Mouse (Mus musculus) heart, embryonic 16.5 days (tissue): ENCODE results near the gene Myh7b. TPM values are rescaled to one million over a fixed set of nuclear protein-coding genes. Genes with fewer than 3 reads are reported as not detected.

ENCODE experiments used
- ATAC-seq: fragments of 200-750 bp; cut with Nextera tagmentation; replicated peaks from 2 replicates; pipeline ENCODE4 v1.8.0; 2017; ENCODE audit warnings: moderate number of reproducible peaks; ENCODE audit not compliant: insufficient read depth, low FRiP score; ENCODE audit errors: extremely low read depth
- H3K27ac ChIP-seq: fragments of 300-500 bp; sonication (generic); 2 replicates; pipeline ENCODE4 v1.5.1; 2014; ENCODE audit warnings: mild to moderate bottlenecking, low read length, control low read depth, moderate library complexity
- H3K27me3 ChIP-seq: fragments of 300-500 bp; sonication (generic); 2 replicates; pipeline ENCODE4 v1.6.1; 2014; ENCODE audit warnings: low read length, mixed read lengths; ENCODE audit not compliant: control insufficient read depth, insufficient read depth
- H3K36me3 ChIP-seq: fragments of 300-500 bp; sonication (generic); 2 replicates; pipeline ENCODE4 v1.6.1; 2014; ENCODE audit not compliant: control insufficient read depth, insufficient read depth
- H3K4me1 ChIP-seq: fragments of 300-500 bp; sonication (generic); 2 replicates; pipeline ENCODE4 v1.6.1; 2014; ENCODE audit warnings: low read length, mixed read lengths; ENCODE audit not compliant: control insufficient read depth, insufficient read depth
- H3K4me2 ChIP-seq: fragments of 300-500 bp; sonication (generic); 2 replicates; pipeline ENCODE4 v1.6.1; 2014; ENCODE audit warnings: low read depth, mild to moderate bottlenecking, control low read depth, low read length
- H3K4me3 ChIP-seq: fragments of 300-500 bp; sonication (generic); 2 replicates; pipeline ENCODE4 v1.5.1; 2014; ENCODE audit warnings: mild to moderate bottlenecking, control low read depth, low read length
- H3K9ac ChIP-seq: fragments of 300-500 bp; sonication (generic); 2 replicates; pipeline ENCODE4 v1.6.1; 2014; ENCODE audit warnings: low read length, control low read depth
- H3K9me3 ChIP-seq: fragments of 300-500 bp; sonication (generic); replicated peaks from 2 replicates; pipeline ENCODE4 v1.6.1; 2016; ENCODE audit warnings: low read length; ENCODE audit not compliant: control insufficient read depth
- WGBS: fragments of 180-500 bp; shearing (Covaris S2); extraction: QIAGEN DNeasy Blood & Tissue Kit; methylation state at CpG from one replicate; pipeline ENCODE4 v1.1.7; 2014; 5-methylcytosine and 5-hydroxymethylcytosine counted together
- polyA plus RNA-seq: library from polyadenylated mRNA; unstranded; fragments of >200 nt; fragmentation: Nextera tagmentation; extraction: Ambion mirVana; gene quantifications from 2 replicates; pipeline ENCODE4 v1.2.1, GENCODE M21; 2015

Gene Myh7b
- polyA plus RNA-seq, 1 experiment from 2014 or later = 22.4 TPM

GRCm38 (mm10) chr2:155580331-155580730 lies 30.7 kb upstream of the Myh7b start:
- H3K27me3 ChIP-seq = no peaks in the 10 kb centered on the region
- H3K4me2 ChIP-seq = no peak overlapping the region
- H3K4me1 ChIP-seq = no peaks in the 10 kb centered on the region
- no peak overlapping the region for H3K9ac ChIP-seq
- WGBS = 87% methylated on average over 3 of the region's 3 CpGs
- ATAC-seq = no peak
- 0 out of 2 replicates have a peak, but pooled peaks cover 2% of the 10 kb centered on the region for H3K36me3 ChIP-seq
- H3K27ac ChIP-seq = no peak overlapping the region
- H3K9me3 ChIP-seq = no peaks in the 10 kb centered on the region
- no peak overlapping the region for H3K4me3 ChIP-seq

- Histone ChIP-seq H3K4me3 (no peak overlapping the region), H3K9me3 (no peaks in the 10 kb centered on the region), H3K27me3 (no peaks in the 10 kb centered on the region), H3K4me1 (no peaks in the 10 kb centered on the region), H3K4me2 (no peak overlapping the region), H3K9ac (no peak overlapping the region), H3K27ac (no peak overlapping the region), H3K36me3 (no peaks in the 10 kb centered on the region)
- no peak for ATAC-seq
- WGBS = 71% methylated on average over 4 of the region's 4 CpGs
Observed at GRCm38 (mm10) chr2:155582384-155582995, 28.5 kb upstream of the Myh7b start.

- H3K9me3 ChIP-seq = no peaks in the 10 kb centered on the region
- H3K4me1 ChIP-seq = no peaks in the 10 kb centered on the region
- no peak overlapping the region for H3K27ac ChIP-seq
- no peak overlapping the region for H3K9ac ChIP-seq
- H3K36me3 ChIP-seq = no peaks in the 10 kb centered on the region
- no peak overlapping the region for H3K4me2 ChIP-seq
- H3K4me3 ChIP-seq = no peak overlapping the region
- WGBS = 86% methylated on average over 5 of the region's 5 CpGs
- no peak for ATAC-seq
- H3K27me3 ChIP-seq = no peaks in the 10 kb centered on the region
Observed at GRCm38 (mm10) chr2:155582996-155583395, 28.0 kb upstream of the Myh7b start.

- Histone ChIP-seq H3K9me3 (no peaks in the 10 kb centered on the region), H3K4me2 (no peak overlapping the region), H3K4me3 (no peak overlapping the region), H3K4me1 (no peaks in the 10 kb centered on the region), H3K9ac (no peak overlapping the region), H3K36me3 (no peaks in the 10 kb centered on the region), H3K27ac (no peak overlapping the region), H3K27me3 (no peaks in the 10 kb centered on the region)
- ATAC-seq = no peak
- 50% methylated on average over 5 of the region's 5 CpGs for WGBS
Observed at GRCm38 (mm10) chr2:155583927-155584530, 27.0 kb upstream of the Myh7b start.

- Histone ChIP-seq H3K27me3 (no peaks in the 10 kb centered on the region), H3K4me3 (no peak overlapping the region), H3K9ac (no peak overlapping the region), H3K4me1 (no peaks in the 10 kb centered on the region), H3K27ac (no peak overlapping the region), H3K36me3 (no peaks in the 10 kb centered on the region), H3K4me2 (no peak overlapping the region), H3K9me3 (no peaks in the 10 kb centered on the region)
- ATAC-seq = no peak
- 84% methylated on average over 9 of the region's 9 CpGs for WGBS
Observed at GRCm38 (mm10) chr2:155585082-155585481, 25.9 kb upstream of the Myh7b start.

GRCm38 (mm10) chr2:155585486-155585885 lies 25.5 kb upstream of the Myh7b start:
- H3K4me2 ChIP-seq = no peak overlapping the region
- no peak overlapping the region for H3K9ac ChIP-seq
- ATAC-seq = no peak
- H3K27ac ChIP-seq = no peak overlapping the region
- H3K4me1 ChIP-seq = no peaks in the 10 kb centered on the region
- H3K4me3 ChIP-seq = no peak overlapping the region
- H3K36me3 ChIP-seq = no peaks in the 10 kb centered on the region
- WGBS = 56% methylated on average over 10 of the region's 10 CpGs
- H3K9me3 ChIP-seq = no peaks in the 10 kb centered on the region
- no peaks in the 10 kb centered on the region for H3K27me3 ChIP-seq

GRCm38 (mm10) chr2:155588136-155588535 lies 22.9 kb upstream of the Myh7b start:
- H3K9me3 ChIP-seq = no peaks in the 10 kb centered on the region
- H3K9ac ChIP-seq = no peak overlapping the region
- H3K4me2 ChIP-seq = no peak overlapping the region
- ATAC-seq = no peak
- no peaks in the 10 kb centered on the region for H3K27me3 ChIP-seq
- H3K4me1 ChIP-seq = peaks cover 11% of the 10 kb centered on the region
- no peak overlapping the region for H3K27ac ChIP-seq
- WGBS = 71% methylated on average over 3 of the region's 3 CpGs
- no peak overlapping the region for H3K4me3 ChIP-seq
- H3K36me3 ChIP-seq = no peaks in the 10 kb centered on the region

GRCm38 (mm10) chr2:155589521-155589920 lies 21.5 kb upstream of the Myh7b start:
- WGBS = 70% methylated on average over 6 of the region's 6 CpGs
- ATAC-seq = no peak
- no peaks in the 10 kb centered on the region for H3K36me3 ChIP-seq
- no peak overlapping the region for H3K27ac ChIP-seq
- no peak overlapping the region for H3K4me2 ChIP-seq
- H3K9ac ChIP-seq = no peak overlapping the region
- peaks cover 11% of the 10 kb centered on the region for H3K4me1 ChIP-seq
- H3K27me3 ChIP-seq = no peaks in the 10 kb centered on the region
- no peaks in the 10 kb centered on the region for H3K9me3 ChIP-seq
- no peak overlapping the region for H3K4me3 ChIP-seq

GRCm38 (mm10) chr2:155590876-155591275 lies 20.1 kb upstream of the Myh7b start:
- Histone ChIP-seq H3K4me3 (no peak overlapping the region), H3K9ac (peak overlapping the region; percentile 74), H3K4me1 (peaks cover 11% of the 10 kb centered on the region), H3K9me3 (no peaks in the 10 kb centered on the region), H3K36me3 (no peaks in the 10 kb centered on the region), H3K27ac (no peak overlapping the region), H3K4me2 (no peak overlapping the region), H3K27me3 (no peaks in the 10 kb centered on the region)
- WGBS = 87% methylated on average over 2 of the region's 2 CpGs
- ATAC-seq = no peak
